Mouse (Mus musculus) small intestine, adult 2 months (tissue): ENCODE data around the gene Ap2a1. TPM values are rescaled to one million over a fixed set of nuclear protein-coding genes. Genes with fewer than 3 reads are reported as not detected.
A peak's percentile ranks its signal among the peaks of the same experiment; 100 is the strongest.

Source experiments
- H3K27ac ChIP-seq: fragments of 200-500 bp; 2 replicates; pipeline ENCODE4 v1.5.1; 2012; ENCODE audit warnings: low read depth, low read length, control low read depth, inconsistent platforms; ENCODE audit not compliant: insufficient read depth
- H3K27me3 ChIP-seq: fragments of 200-500 bp; 2 replicates; pipeline ENCODE4 v1.6.1; 2012; ENCODE audit warnings: mild to moderate bottlenecking, moderate library complexity, low read length, inconsistent platforms; ENCODE audit not compliant: control insufficient read depth, insufficient read depth
- H3K36me3 ChIP-seq: fragments of 200-500 bp; 2 replicates; pipeline ENCODE4 v1.6.1; 2012; ENCODE audit warnings: mild to moderate bottlenecking, low read length, control low read depth, inconsistent platforms; ENCODE audit not compliant: control insufficient read depth, insufficient read depth
- H3K4me1 ChIP-seq: fragments of 200-500 bp; 2 replicates; pipeline ENCODE4 v1.6.1; 2012; ENCODE audit warnings: low read length, inconsistent platforms, mixed read lengths; ENCODE audit not compliant: control insufficient read depth, insufficient read depth, insufficient read length
- H3K4me3 ChIP-seq: fragments of 200-500 bp; 2 replicates; pipeline ENCODE4 v1.5.1; 2012; ENCODE audit warnings: low read depth, mild to moderate bottlenecking, control low read depth, inconsistent platforms, low read length, moderate library complexity
- CTCF ChIP-seq: fragments of 200-500 bp; IDR thresholded peaks from 2 replicates; pipeline ENCODE4 v1.5.1; 2012; ENCODE audit warnings: low read depth, mild to moderate bottlenecking, control low read depth, inconsistent platforms, low read length, moderate library complexity, mixed read lengths; ENCODE audit not compliant: insufficient replicate concordance, insufficient read length; ENCODE audit errors: extremely low read depth
- POLR2A ChIP-seq: fragments of 200-500 bp; IDR thresholded peaks from 2 replicates; pipeline ENCODE4 v1.6.1; 2012; ENCODE audit warnings: low read depth, mild to moderate bottlenecking, control low read depth, inconsistent platforms, low read length, moderate library complexity
- WGBS: fragments of 180-500 bp; shearing (Covaris S2); methylation state at CpG from one replicate; pipeline ENCODE4 v1.1.7; 2018; 5-methylcytosine and 5-hydroxymethylcytosine counted together
- polyA plus RNA-seq: library from polyadenylated mRNA; depleted of rRNA; stranded (reverse); fragments of >200 nt; gene quantifications from 2 replicates; pipeline ENCODE4 v1.2.3, GENCODE M21; 2012

Gene Ap2a1
- polyA plus RNA-seq, 1 experiment: 85.2 TPM

GRCm38 (mm10) chr7:44959874-44960511 is 30.7 kb upstream of the Ap2a1 start:
- 76% methylated on average over 10 of the region's 10 CpGs for WGBS
- no peaks in the 10 kb centered on the region for H3K27me3 ChIP-seq
- no peak overlapping the region for H3K4me3 ChIP-seq
- H3K4me1 ChIP-seq: peaks cover 8% of the 10 kb centered on the region
- no peak for TF ChIP-seq CTCF
- TF ChIP-seq POLR2A: no peak
- no peak overlapping the region for H3K27ac ChIP-seq
- H3K36me3 ChIP-seq: no peaks in the 10 kb centered on the region

- no peak overlapping the region for H3K4me3 ChIP-seq
- H3K27ac ChIP-seq: no peak overlapping the region
- WGBS: 66% methylated on average over 8 of the region's 8 CpGs
- no peaks in the 10 kb centered on the region for H3K36me3 ChIP-seq
- H3K27me3 ChIP-seq: no peaks in the 10 kb centered on the region
- TF ChIP-seq CTCF (no peak), POLR2A (no peak)
- peaks cover 8% of the 10 kb centered on the region for H3K4me1 ChIP-seq
Observed at GRCm38 (mm10) chr7:44959281-44959680, 30.0 kb upstream of the Ap2a1 start.

GRCm38 (mm10) chr7:44958208-44958607 is 28.9 kb upstream of the Ap2a1 start:
- no peaks in the 10 kb centered on the region for H3K36me3 ChIP-seq
- H3K27me3 ChIP-seq: no peaks in the 10 kb centered on the region
- no peak overlapping the region for H3K27ac ChIP-seq
- H3K4me1 ChIP-seq: peaks cover 8% of the 10 kb centered on the region
- no peak overlapping the region for H3K4me3 ChIP-seq
- no peak for TF ChIP-seq POLR2A
- no peak for TF ChIP-seq CTCF
- WGBS: 39% methylated on average over 7 of the region's 7 CpGs

- Histone ChIP-seq H3K4me3 (no peak overlapping the region), H3K27me3 (no peaks in the 10 kb centered on the region), H3K36me3 (no peaks in the 10 kb centered on the region), H3K27ac (no peak overlapping the region), H3K4me1 (peaks cover 3% of the 10 kb centered on the region; the same call in 1 of the 2 replicates)
- no peak for TF ChIP-seq CTCF
- TF ChIP-seq POLR2A: no peak
- 83% methylated on average over 20 of the region's 20 CpGs for WGBS
Observed at GRCm38 (mm10) chr7:44957183-44957835, 28.0 kb upstream of the Ap2a1 start.

- H3K27ac ChIP-seq: no peak overlapping the region
- no peaks in the 10 kb centered on the region for H3K36me3 ChIP-seq
- WGBS: 83% methylated on average over 6 of the region's 6 CpGs
- no peaks in the 10 kb centered on the region for H3K4me1 ChIP-seq
- H3K4me3 ChIP-seq: no peak overlapping the region
- TF ChIP-seq CTCF (no peak), POLR2A (no peak)
- H3K27me3 ChIP-seq: no peaks in the 10 kb centered on the region
Observed at GRCm38 (mm10) chr7:44956266-44956665, 27.0 kb upstream of the Ap2a1 start.

GRCm38 (mm10) chr7:44955628-44956027 is 26.3 kb upstream of the Ap2a1 start:
- WGBS: 38% methylated on average over 5 of the region's 5 CpGs
- H3K27me3 ChIP-seq: no peaks in the 10 kb centered on the region
- no peak overlapping the region for H3K4me3 ChIP-seq
- TF ChIP-seq CTCF (peak; percentile 31; the same call in 1 of the 2 replicates), POLR2A (no peak)
- H3K27ac ChIP-seq: no peak overlapping the region
- no peaks in the 10 kb centered on the region for H3K36me3 ChIP-seq
- no peaks in the 10 kb centered on the region for H3K4me1 ChIP-seq

- Histone ChIP-seq H3K27me3 (no peaks in the 10 kb centered on the region), H3K27ac (no peak overlapping the region), H3K4me3 (no peak overlapping the region), H3K4me1 (no peaks in the 10 kb centered on the region), H3K36me3 (no peaks in the 10 kb centered on the region)
- WGBS: 87% methylated on average over 12 of the region's 12 CpGs
- TF ChIP-seq POLR2A (no peak), CTCF (no peak)
Observed at GRCm38 (mm10) chr7:44954091-44954885, 25.0 kb upstream of the Ap2a1 start.
